Mouse (Mus musculus) layer of hippocampus, adult 9-11 months (tissue): ENCODE data around the gene Ppp1cb.
"Not testable (repeated sequence)": the region's sequence is repeated elsewhere in the genome, so short reads cannot be mapped to it uniquely, and the experiment has no call there.

Source experiments
- DNase-seq: peaks from one replicate; pipeline ENCODE4 v3.0.0; 2022

Gene Ppp1cb

DNA sequence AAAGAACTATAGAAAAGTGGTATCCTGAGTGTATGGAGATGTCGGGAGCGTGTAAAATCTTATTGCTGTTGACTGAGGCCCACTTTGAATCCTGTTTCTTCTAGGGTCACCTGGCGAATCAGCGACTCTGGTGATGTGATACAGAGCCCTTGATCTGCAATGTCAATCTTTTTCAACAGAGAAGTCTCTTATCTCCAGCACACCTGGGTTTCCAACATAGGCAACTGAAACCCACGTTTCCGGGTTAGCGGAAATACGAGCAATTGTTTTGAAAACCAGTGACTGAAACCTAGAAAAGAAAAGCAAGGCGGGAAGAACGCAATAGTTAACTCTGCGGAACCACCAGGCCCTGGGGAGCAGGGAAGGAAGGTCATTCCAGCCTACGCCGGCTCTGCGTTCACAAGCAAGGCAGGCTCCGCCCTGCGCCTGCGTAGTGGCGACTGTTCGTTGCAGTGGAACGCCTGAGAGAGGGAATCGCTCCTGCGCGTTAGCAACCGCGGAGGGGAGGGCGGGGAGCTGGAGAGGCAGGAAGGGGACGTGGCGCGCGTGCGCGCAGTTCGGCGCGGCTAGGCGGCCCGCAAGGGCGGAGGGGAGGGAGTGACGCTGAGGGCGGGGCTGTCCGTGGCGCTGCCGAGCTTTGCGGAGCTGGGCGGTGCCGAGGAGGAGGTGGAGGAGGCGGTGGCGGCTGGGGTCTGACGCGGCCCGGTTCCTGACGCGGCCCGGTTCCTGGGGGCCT, at the start of gene Ppp1cb:
Gene Ppp1cb, plus strand, starts transcription at position 436 of the 736 bp plus-strand sequence.
- peak; percentile 99 for DNase-seq

DNA sequence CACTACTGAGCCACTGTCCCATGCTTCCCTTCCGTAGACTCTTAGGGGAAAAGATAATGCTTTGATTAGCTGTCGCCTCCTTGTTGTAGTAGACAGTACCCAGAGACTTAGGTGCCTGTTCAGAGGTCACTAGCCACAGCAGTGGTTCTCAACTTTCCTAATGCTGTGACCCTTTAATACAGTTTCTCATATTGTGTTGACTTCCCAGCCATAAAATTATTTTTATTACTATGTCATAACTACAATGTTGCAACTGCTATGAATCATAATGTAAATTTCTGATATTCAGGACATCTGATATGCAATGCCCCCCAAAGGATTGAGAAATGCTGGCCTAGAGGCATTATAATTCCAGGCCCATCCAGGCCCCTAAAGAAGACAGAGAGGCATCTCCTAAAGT, 48.9 kb upstream of the Ppp1cb start:
- no peak for DNase-seq

DNA sequence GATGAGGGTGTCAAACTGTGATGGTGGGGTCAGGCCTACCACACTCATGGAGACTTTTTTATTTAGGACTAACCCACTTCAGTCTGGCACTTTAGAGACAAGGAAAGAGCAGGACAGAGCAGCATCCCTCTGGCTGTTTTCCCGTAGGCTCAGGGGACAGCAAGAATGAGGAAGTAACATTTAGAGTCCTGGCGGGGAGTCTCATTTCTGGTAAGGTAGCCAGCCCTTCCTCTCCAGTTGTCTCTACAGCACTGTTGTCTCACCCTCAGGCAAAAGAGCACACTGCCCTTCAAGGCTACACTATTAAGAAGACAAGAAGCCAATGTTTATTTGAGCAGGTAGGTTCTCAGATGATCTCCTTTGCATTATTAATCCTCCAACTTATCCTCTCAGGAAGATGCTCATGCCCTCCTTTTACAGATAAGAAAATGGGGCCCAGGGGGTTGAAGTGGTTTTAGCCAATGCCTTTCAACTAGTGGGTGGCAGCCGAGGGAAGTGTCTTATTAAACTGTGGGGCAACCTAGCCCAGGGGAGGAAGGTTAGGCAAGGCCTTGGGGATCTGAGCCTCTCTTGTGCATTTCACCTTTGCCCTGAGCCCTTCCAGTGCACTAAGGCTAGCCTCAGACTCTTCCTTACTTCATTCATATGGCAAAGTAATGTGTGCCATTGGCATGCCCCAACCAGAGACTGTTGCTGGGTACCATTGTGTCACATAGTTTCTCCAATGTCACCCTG, 47.5 kb upstream of the Ppp1cb start:
- DNase-seq, result no peak

DNA sequence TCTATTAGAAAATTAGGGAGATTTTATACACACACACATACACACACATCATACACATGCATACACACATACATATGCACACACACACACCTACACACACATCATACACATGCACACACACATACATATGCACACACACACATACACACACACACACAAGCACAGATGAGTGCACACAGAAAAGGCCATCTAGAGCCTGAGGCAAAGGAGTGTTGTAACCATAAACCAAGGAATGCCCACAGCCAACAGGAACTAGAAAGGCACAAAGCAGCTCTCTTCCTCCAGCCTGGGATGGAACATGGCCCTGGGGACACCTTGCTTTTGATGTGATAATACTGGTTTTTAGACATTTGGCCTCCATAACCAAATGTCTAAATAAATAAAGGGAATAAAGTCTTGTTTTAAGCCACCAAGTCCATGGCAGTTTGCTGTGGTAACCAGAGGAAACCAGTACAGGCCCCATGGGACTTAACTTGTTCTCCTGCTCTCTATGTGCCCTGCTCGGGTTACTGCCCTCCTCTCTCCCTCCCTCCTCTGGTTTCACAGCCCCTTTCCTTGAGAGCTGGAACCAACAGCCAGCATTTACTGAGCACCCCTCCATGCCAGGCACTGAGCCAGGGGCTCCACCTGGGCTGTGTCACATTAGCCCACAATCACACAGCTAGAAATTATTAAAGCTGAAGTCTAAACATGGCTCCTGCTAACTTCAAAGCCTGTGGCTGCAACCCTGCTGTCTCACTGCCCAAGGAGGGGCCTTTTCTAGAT, 46.3 kb upstream of the Ppp1cb start:
- DNase-seq, result no peak

DNA sequence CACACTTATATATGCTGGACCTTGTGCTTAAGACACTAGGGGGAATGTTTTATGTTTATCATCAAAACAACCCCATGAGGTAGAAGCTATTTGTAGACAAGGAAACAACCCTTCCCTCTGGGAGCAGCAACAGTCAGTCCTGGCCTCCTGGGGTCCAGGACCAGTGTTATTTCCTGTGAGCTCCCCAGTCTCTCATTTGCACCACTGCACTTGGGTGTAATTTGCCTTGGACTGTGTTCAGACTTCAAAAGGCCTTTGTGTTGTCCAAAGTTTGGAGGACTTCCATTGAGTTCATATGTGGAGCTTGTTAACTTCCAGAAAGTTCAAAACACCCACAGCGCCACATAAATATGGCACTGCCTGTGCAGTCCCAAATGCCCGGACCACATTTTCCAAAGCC, 45.6 kb upstream of the Ppp1cb start:
- no peak for DNase-seq

DNA sequence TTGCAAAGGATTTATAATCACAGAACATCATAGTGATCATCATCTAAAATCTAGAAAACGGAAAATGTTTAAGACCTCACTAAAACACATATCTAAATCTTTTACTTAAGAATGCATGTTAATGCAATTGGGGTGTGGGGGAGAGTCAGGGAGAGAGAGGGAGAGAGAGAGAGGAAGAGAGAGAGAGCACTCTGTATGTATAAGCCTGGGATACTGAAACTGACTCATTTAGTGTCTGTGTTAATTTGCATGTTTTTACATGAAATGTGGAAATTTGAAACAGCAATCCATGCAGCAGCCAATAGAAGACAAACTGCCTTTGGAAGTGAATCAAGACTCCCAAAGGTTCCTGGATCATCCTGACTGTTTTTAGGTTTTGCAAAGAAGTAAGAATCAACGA, 45.1 kb upstream of the Ppp1cb start:
- DNase-seq, result no peak

DNA sequence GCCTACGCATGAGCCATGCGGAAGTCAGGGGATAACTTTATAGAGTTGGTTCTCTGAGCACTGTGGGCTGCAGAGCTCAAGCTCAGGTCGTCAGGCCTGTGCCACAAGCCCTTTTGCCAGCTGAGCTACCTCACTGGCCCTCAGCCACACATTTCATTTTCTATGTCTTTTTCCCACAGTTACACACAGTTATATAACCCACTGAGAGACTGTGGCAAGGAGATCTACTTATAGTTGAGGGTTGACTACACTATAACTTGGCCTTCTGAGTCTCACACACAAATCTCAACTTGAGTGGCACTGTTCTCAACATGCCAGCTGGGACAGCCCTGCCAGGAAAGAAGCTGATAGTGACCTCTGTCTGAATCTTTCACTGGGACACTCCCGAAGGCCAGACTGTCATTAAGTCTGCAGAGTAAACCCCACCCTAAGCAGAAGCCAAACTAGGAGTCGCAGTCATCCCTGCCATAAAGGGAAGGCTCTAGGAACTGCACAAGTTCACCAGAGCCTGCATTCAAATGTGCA, 44.1 kb upstream of the Ppp1cb start:
- DNase-seq, result no peak

DNA sequence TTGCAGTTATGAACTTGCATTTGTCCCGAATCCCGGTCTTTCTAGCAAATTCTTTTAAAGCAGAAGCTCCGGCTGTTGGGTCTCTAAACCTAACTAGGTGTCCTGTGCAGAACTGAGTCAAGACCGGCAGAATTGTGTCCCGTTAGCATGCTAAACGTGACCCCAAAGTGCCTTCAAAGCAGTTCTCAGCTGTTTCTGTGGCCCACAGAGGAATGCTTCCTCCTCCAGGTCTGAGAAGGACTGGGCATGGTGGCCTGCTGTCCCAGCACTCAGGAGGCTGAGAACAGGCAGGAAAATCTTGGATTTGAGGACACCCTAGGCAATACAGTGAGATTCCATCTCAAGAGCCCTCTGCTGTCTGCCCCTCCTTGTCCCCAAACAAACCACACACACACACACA, 43.1 kb upstream of the Ppp1cb start:
- no peak for DNase-seq

DNA sequence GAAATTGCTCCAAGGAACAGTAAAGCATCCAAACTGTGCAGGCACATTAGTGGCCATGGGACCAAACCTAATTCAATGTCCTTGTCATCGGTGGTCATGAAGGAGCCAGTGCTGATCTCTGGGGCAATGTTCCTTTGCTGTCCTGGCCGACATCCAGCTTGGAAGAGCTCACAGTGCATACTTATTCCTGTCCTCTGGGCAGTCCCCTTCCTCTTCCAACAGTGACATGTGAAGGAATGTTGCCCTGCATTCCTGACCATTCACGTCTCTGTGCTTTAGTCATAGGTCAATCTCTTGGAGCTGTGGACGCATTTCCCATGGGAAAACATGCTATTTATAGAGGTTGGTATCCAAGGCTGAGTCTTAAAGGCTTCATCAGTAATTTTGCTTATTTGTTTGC, 41.8 kb upstream of the Ppp1cb start:
- no peak for DNase-seq

DNA sequence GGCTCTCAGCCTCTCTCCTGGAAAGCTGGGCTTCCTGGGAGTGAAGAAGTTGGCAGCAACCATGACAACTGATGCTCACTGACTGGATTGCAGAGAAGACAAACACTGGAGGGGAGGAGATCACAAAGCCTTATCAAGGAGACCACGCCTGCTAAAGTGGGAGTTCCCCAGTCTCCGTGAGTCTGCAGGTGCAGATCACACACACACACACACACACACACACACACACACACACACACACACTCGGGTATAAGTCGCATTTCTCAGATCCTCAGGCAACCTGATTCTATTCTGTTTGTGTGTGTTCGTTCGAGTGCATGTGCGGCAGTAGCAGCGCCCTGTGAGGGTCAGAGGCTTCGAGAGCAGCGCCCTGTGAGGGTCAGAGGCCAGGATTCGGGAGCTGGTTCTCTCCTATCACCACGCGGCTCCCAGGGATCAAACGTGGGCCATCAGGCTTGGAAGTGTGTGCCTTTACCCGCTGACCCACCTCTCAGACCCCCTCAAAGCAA, 36.5 kb upstream of the Ppp1cb start:
- no peak for DNase-seq

DNA sequence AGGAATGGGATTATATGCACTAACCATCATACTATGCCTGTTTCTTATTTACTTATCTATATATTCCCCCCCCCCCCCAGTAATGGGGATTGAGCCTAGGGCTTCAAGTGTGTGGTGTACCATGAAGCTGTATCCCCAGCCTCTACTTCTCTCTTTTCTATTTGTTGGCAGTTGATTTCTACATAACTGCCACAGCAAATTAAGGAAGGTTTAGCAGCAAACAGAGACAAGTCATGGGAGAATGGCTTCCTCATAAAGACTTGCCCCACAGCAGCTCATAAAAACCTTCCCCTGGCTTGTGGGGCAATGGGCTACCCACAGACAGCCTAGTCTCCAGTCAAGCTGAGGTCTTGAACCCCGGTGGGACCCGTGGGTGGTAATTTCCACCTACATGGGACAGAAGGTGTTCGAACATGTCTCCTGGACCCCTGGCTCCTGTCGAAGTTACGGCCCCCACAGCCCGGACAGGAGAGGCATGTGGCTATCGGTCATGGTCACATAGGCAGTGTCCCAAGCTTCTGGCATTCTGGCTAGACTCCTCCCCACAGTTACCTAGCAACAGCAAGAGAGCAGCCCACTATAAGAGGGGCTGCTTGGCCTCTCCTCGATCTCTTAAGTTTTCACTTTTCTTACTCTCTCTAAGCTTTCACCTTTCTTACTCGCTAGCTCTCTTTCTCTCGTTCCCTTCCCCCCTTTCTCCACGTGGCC, 35.1 kb upstream of the Ppp1cb start:
- DNase-seq, result no peak

DNA sequence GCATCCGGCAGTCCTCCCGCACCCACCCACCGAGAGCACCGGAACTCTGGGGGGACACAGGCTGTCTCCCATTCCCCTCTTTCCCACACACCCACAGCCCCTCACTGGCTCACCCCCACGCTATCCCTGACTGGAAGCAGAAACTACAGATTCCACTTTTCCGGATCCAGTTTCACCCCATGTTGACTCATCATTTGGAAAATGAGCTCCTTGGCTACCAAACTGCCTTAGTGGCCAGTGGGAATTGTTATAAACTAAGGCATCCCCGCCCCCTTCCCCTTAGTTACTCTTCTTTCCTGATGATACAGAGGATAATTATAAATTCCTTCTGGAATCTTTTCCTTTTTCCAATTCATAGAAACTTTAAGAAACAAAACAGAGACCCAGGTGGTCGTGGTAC, 34.2 kb upstream of the Ppp1cb start:
- no peak for DNase-seq

DNA sequence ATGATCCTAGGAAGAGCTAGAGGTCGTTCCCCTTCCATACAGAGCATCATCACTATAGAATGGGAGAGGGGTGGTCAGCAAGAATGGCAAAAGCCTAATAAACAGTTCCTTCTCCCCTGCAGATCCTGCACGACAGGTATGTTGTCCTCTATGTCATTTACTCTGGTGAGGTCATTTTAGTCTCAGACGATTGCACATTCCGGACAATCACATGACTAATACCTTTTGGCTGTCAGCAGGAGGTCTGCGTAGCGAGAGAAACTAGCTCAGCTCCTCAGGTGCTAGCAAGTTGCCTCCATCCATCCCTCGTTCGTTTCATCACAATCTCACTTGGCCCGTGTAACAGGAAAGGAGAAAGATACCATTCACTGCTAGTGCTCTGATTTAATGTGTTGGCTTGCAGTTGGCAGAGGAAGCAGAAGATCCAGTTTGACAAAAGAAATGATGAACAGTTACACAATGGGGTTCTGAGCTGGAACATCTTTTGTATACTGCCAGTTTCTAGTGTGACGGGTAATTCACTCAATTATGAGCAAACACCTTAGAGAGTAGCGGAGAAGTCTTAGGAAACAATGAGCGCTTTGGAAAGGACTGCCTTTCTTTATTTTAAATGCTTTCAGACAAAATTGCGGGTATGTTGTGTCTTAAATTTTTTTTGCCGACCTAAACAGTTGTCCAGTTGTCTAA, 33.0 kb upstream of the Ppp1cb start:
- no peak for DNase-seq

DNA sequence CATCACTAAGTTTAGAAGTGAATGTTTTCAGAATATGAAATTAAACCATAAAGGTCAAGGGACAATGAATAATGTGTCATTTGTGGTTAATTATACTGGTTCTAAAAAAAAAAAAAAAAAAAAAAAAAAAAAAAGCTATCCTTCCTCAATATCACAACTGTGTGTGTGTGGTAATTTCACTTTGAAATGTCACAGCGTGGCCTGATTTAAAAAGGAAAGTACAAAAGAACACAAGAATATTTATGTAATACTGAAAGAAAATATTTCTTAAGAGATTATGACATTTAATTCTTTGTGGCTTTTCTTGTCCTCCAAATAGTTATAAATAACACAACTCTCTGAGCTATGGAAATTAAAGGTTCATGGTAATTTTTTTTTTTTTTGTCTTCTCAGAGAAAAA, 28.2 kb upstream of the Ppp1cb start:
- DNase-seq, result no peak

DNA sequence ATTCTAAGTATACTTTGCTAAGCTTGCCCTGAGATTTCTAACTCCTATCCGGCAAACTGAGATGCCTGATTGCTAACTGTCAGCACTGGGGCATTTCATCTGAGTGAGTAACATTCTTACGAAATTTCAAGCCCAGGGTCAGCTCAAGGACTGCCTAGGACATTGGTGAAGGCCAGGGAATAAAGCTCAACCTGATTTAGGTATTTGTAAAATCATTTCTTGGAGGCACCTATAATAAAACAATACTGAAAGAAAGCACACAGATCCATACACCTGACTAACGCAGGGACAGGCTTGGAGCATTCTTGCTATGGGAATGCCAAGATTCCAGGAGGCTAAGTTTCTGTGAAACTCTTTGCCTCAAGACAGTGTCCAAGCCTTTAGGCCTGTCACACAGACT, 24.3 kb upstream of the Ppp1cb start:
- not testable (repeated sequence) for DNase-seq

DNA sequence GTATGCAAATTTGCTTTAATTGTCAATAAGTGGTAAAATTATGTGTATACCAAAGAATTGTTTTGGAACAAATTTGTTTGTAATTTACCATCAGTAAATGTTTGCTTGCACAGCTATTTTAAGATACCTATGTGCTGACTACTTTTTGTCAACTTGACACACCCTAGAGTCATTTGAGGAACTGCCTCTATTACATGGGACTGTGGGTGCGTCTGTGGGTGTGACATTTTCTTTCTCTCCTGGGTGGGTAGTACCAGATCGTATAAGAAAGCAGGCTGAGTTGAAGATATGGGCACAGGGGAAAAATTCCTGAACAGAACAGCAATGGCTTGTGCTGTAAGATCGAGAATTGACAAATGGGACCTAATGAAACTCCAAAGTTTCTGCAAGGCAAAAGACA, 23.0 kb upstream of the Ppp1cb start:
- no peak for DNase-seq

DNA sequence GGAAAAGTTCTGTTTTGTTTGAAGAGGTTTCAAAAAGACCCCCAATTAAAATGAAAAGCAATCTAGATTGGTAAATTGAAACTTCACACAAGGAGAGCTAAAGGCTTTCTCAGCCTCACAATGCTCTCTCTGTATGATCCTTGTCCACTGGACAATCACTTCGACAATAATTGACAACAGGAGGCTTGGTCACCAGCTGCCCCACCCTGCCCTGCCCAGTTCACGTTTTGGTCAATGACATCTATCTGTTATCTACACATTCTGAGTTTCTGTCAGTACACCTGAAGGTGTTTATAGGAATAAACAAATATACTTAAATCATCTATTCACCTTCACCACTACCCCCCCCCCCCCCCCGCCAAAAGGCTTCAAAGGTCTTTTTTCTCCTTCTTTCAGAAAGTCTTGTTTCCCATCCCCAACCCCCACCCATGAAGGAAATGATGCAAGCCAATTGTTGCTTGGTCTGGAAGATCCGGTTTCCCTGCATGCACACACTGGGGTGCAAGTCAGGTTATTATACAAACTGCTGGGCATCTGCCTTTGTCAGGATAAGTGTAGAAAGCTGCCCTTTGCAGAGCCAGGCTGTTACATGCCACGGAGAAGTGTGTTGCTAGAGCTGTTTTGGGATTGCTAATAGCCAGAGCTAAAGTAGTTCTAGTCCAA, 20.6 kb upstream of the Ppp1cb start:
- no peak for DNase-seq

DNA sequence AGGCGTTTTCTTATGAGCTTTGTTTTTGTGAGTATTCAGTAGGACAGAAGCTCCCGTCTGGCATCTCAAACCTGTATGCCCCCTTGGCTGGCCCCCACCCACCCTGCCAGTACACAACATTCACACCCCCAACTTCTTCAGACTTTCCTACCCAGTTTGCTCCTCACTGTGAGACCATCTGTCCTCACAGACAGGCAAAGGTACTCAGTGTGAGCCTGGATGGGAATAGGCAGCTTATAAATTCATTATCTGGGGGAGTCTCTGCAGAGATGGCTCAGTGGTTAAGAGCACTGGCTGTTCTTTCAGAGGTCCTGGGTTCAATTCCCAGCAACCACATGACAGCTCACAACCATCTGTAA, 20.1 kb upstream of the Ppp1cb start:
- DNase-seq, result no peak

DNA sequence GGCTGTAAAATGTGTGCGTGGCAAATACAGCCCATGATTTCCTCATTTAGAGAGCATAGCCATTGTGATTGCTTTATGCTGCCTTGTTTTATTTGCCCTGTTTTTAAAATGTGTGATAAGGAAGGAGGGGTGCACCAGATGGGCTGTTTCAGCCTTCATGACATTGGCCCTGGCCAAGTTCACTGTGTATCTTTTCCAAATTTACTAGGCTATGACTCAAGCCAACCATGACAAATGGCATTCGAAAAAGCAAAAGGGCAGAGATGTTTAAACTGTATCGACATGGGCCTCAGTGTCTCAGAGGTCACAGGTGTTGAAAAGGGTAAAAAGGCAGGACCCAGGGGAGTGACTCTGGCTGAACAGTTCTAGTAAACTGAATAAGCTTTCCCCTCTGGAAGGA, 17.3 kb upstream of the Ppp1cb start:
- DNase-seq, result no peak

DNA sequence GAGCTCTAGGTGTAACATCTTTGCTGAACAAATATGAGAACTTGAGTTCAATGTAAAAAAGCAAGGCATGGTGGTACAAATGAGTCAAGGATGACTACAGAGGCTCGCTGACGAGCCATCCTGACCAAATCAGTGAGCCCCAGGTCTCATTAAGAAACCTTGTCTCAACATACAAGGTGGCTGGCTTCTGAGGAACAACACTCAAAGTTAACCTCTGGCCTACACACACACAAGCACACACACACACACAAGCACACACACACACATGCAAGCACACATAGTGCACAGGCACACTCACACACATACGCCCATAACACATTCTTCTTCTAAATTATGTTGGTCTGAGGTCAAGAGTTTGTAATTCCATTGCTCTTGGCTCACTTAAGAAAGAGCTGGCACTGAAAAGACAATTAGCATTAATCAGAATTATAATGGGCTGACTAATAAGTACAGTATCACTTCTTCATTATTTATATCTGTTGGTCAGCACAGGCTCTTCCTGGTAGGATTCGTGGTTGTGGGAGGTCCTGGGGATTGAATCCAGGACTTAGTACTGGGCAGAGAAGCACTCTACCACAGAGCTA, 16.6 kb upstream of the Ppp1cb start:
- no peak for DNase-seq

DNA sequence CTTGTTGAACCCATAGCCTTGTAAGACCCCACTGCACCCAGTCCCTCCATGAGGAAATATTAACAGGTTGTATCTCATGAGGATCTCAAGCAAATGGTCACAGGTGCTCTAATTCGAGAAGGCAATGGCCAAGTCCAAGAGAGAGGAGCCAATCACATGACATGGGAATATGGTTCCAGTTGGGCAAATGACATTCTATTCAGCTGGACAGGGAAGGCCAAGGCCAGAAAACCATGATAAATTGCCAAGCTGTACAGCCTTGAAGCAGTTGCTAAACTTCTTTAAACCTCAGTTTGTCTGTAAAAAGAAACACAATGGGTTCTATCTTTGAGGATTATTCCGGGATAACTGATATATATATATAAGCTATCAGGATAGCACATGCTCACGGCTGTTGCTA, 14.7 kb upstream of the Ppp1cb start:
- DNase-seq, result no peak
